Mouse (Mus musculus): ENCODE measurements around the gene Chit1. TPM values are rescaled to one million over a fixed set of nuclear protein-coding genes. Genes with fewer than 3 reads are reported as not detected.

The Chit1 gene
- total RNA-seq (2014; fragmentation: Nextera tagmentation) (not detected in 2 replicates), total RNA-seq (2017) (not detected in 2 replicates), polyA plus RNA-seq (2012) (not detected in 2 replicates)

DNA sequence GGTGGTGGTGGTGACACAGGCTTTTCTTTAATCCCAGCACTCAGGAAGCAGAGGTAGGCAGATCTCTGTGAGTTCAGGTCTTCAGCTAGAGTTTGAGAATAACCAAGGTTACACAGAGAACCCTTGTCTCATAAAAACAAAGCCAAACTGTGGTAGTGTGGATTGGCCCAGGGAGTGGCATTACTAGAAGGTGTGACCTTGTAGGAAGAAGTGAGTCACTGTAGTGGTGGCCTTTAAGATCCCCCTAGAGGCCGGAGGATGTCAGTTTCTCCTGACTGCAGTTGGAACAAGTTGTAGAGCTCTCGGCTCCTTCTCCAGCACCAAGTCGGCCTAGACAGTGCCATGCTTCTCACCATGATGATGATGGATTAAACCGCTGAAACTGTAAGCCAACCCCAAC lies at the start of gene Chit1:
Chit1 (plus strand) TSS at position 264 of the 400 bp plus-strand sequence.
- no peak within 1 kb of the TSS for H3K4me3 ChIP-seq (ENCODE audit: low read depth, low read length)
- DNase-seq (ENCODE audit: low spot score), result no peak
- no peaks in the 10 kb centered on the region for H3K4me1 ChIP-seq (ENCODE audit: insufficient read depth, low read depth, low read length)
- H3K9me3 ChIP-seq (replicated peaks), result no peaks in the 10 kb centered on the region
- TF ChIP-seq POLR2AphosphoS5 (IDR thresholded peaks at IDR 0.05; ENCODE audit: insufficient replicate concordance, low read depth, low read length) (no peak), GATA1 (IDR thresholded peaks at IDR 0.05; ENCODE audit: borderline replicate concordance, low read length) (no peak), CTCF (IDR thresholded peaks at IDR 0.05; ENCODE audit: low read depth, low read length) (no peak), GATA2 (IDR thresholded peaks at IDR 0.05; ENCODE audit: borderline replicate concordance, low read depth, low read length) (no peak), TAL1 (conservative IDR thresholded peaks at IDR 0.05; ENCODE audit: low read depth, low read length) (no peak)
- H3K36me3 ChIP-seq (replicated peaks), result no peaks in the 10 kb centered on the region
- H3K27me3 ChIP-seq (ENCODE audit: insufficient read depth, low read length), result peaks cover 45% of the 10 kb centered on the region
- no peak for ATAC-seq (ENCODE audit: extremely low read depth, insufficient number of reproducible peaks, low FRiP score, poor library complexity, severe bottlenecking)

GRCm38 (mm10) chr1:134061915-134062314 lies 49.1 kb upstream of the Chit1 start:
- Histone ChIP-seq H3K36me3 (replicated peaks) (no peaks in the 10 kb centered on the region), H3K27me3 (ENCODE audit: insufficient read depth, low read length) (peaks cover 86% of the 10 kb centered on the region), H3K4me3 (ENCODE audit: low read depth, low read length) (no peak overlapping the region), H3K4me1 (ENCODE audit: insufficient read depth, low read depth, low read length) (peaks cover 39% of the 10 kb centered on the region), H3K9me3 (replicated peaks) (no peaks in the 10 kb centered on the region)
- TF ChIP-seq CTCF (IDR thresholded peaks at IDR 0.05; ENCODE audit: low read depth, low read length) (no peak), TAL1 (conservative IDR thresholded peaks at IDR 0.05; ENCODE audit: low read depth, low read length) (no peak)
- no peak for DNase-seq (ENCODE audit: low spot score)
- no peak for ATAC-seq (ENCODE audit: extremely low read depth, insufficient number of reproducible peaks, low FRiP score, poor library complexity, severe bottlenecking)

DNA sequence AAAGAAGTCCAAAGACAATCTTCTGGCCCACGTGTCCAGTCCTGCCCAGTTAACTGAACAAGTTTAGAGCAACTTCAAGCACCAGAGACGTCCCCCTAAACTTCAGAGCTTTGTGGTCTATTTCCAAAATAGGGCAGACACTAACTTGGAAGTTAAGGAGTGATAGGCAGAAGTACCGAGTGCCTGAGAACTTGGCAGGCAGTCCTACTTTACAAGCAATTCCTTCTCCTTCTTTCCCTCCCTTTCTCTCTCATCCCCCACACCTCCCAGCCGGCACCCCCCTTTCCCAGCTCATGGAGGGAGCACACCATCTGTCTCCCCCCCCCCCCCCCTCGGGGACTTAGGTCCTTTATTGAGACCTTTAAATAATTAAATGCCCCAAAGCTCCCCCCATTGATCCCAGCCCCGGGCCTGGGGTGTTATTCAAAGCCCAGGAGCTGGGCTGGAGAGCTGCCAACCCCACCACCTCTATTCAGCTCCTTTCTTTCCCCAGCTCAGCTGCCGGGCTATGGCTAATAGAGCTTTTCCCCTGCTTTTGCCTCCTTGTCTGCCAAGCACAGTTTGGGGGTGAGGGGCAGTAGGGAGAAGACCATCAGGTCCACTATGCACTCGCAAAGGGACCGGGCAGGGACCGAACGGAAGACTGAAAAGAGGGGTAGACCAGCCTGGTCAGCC lies 48.5 kb upstream of the Chit1 start:
- Histone ChIP-seq H3K36me3 (replicated peaks) (no peaks in the 10 kb centered on the region), H3K27me3 (ENCODE audit: insufficient read depth, low read length) (peaks cover 89% of the 10 kb centered on the region), H3K4me1 (ENCODE audit: insufficient read depth, low read depth, low read length) (peaks cover 39% of the 10 kb centered on the region), H3K9me3 (replicated peaks) (no peaks in the 10 kb centered on the region), H3K4me3 (ENCODE audit: low read depth, low read length) (no peak overlapping the region)
- TF ChIP-seq GATA1 (IDR thresholded peaks at IDR 0.05; ENCODE audit: borderline replicate concordance, low read length) (no peak), TAL1 (conservative IDR thresholded peaks at IDR 0.05; ENCODE audit: low read depth, low read length) (no peak), GATA2 (IDR thresholded peaks at IDR 0.05; ENCODE audit: borderline replicate concordance, low read depth, low read length) (no peak), CTCF (IDR thresholded peaks at IDR 0.05; ENCODE audit: low read depth, low read length) (no peak), POLR2AphosphoS5 (IDR thresholded peaks at IDR 0.05; ENCODE audit: insufficient replicate concordance, low read depth, low read length) (no peak)
- ATAC-seq (ENCODE audit: extremely low read depth, insufficient number of reproducible peaks, low FRiP score, poor library complexity, severe bottlenecking) (no peak), DNase-seq (ENCODE audit: low spot score) (no peak)

- Histone ChIP-seq H3K9me3 (replicated peaks) (no peaks in the 10 kb centered on the region), H3K27me3 (ENCODE audit: insufficient read depth, low read length) (peaks cover 90% of the 10 kb centered on the region), H3K4me1 (ENCODE audit: insufficient read depth, low read depth, low read length) (peaks cover 39% of the 10 kb centered on the region), H3K36me3 (replicated peaks) (no peaks in the 10 kb centered on the region), H3K4me3 (ENCODE audit: low read depth, low read length) (no peak overlapping the region; the same call in 1 of the 2 replicates)
- TF ChIP-seq GATA2 (IDR thresholded peaks at IDR 0.05; ENCODE audit: borderline replicate concordance, low read depth, low read length) (no peak), POLR2AphosphoS5 (IDR thresholded peaks at IDR 0.05; ENCODE audit: insufficient replicate concordance, low read depth, low read length) (no peak), GATA1 (IDR thresholded peaks at IDR 0.05; ENCODE audit: borderline replicate concordance, low read length) (no peak), TAL1 (conservative IDR thresholded peaks at IDR 0.05; ENCODE audit: low read depth, low read length) (no peak), CTCF (IDR thresholded peaks at IDR 0.05; ENCODE audit: low read depth, low read length) (no peak)
- DNase-seq (ENCODE audit: low spot score) (no peak), ATAC-seq (ENCODE audit: extremely low read depth, insufficient number of reproducible peaks, low FRiP score, poor library complexity, severe bottlenecking) (no peak)
Observed at GRCm38 (mm10) chr1:134063086-134063772, 47.8 kb upstream of the Chit1 start.

DNA sequence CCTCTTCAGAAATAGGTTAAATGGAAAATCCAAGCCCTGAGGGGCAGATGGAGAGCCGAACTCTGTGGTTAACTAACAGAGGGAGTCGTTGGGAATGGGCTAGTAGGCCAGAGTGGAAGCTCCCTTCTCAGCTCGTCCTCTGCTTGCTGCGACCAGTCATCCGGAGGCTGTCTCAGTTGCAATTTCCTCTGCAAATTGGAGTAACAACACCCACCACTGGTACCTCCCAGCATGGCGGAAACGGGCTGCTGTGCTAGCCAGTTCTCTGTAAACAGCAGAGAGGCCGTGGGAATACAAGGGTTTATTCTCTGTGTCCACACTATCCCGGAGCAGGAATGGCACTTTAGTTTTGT lies 47.3 kb upstream of the Chit1 start:
- Histone ChIP-seq H3K9me3 (replicated peaks) (no peaks in the 10 kb centered on the region), H3K4me3 (ENCODE audit: low read depth, low read length) (no peak overlapping the region), H3K27me3 (ENCODE audit: insufficient read depth, low read length) (peaks cover 91% of the 10 kb centered on the region), H3K4me1 (ENCODE audit: insufficient read depth, low read depth, low read length) (peaks cover 39% of the 10 kb centered on the region), H3K36me3 (replicated peaks) (no peaks in the 10 kb centered on the region)
- no peak for ATAC-seq (ENCODE audit: extremely low read depth, insufficient number of reproducible peaks, low FRiP score, poor library complexity, severe bottlenecking)
- TF ChIP-seq GATA1 (IDR thresholded peaks at IDR 0.05; ENCODE audit: borderline replicate concordance, low read length), result no peak
- no peak for TF ChIP-seq TAL1 (conservative IDR thresholded peaks at IDR 0.05; ENCODE audit: low read depth, low read length)
- TF ChIP-seq GATA2 (IDR thresholded peaks at IDR 0.05; ENCODE audit: borderline replicate concordance, low read depth, low read length), result no peak
- no peak for TF ChIP-seq CTCF (IDR thresholded peaks at IDR 0.05; ENCODE audit: low read depth, low read length)
- no peak for TF ChIP-seq POLR2AphosphoS5 (IDR thresholded peaks at IDR 0.05; ENCODE audit: insufficient replicate concordance, low read depth, low read length)
- DNase-seq (ENCODE audit: low spot score), result no peak

GRCm38 (mm10) chr1:134064296-134064831 lies 46.7 kb upstream of the Chit1 start:
- H3K36me3 ChIP-seq (replicated peaks), result no peaks in the 10 kb centered on the region
- H3K4me1 ChIP-seq (ENCODE audit: insufficient read depth, low read depth, low read length), result peaks cover 39% of the 10 kb centered on the region
- H3K27me3 ChIP-seq (ENCODE audit: insufficient read depth, low read length), result peaks cover 92% of the 10 kb centered on the region
- no peak overlapping the region for H3K4me3 ChIP-seq (ENCODE audit: low read depth, low read length)
- DNase-seq (ENCODE audit: low spot score) (no peak), ATAC-seq (ENCODE audit: extremely low read depth, insufficient number of reproducible peaks, low FRiP score, poor library complexity, severe bottlenecking) (no peak)
- no peaks in the 10 kb centered on the region for H3K9me3 ChIP-seq (replicated peaks)
- TF ChIP-seq POLR2AphosphoS5 (IDR thresholded peaks at IDR 0.05; ENCODE audit: insufficient replicate concordance, low read depth, low read length), result no peak
- TF ChIP-seq CTCF (IDR thresholded peaks at IDR 0.05; ENCODE audit: low read depth, low read length), result no peak
- TF ChIP-seq GATA1 (IDR thresholded peaks at IDR 0.05; ENCODE audit: borderline replicate concordance, low read length), result no peak
- no peak for TF ChIP-seq GATA2 (IDR thresholded peaks at IDR 0.05; ENCODE audit: borderline replicate concordance, low read depth, low read length)
- TF ChIP-seq TAL1 (conservative IDR thresholded peaks at IDR 0.05; ENCODE audit: low read depth, low read length), result no peak

Measured in G1E (cell line).